Mouse (Mus musculus): ENCODE results near the gene Adk.

GRCm38 (mm10) chr14:21107551-21107950 is 55.2 kb downstream of the Adk start:
- no peak for TF ChIP-seq FOSL1 (IDR thresholded peaks at IDR 0.05; ENCODE audit: insufficient read depth, low read length, poor library complexity, severe bottlenecking)
- no peak for TF ChIP-seq CTCF (IDR thresholded peaks at IDR 0.05; ENCODE audit: control insufficient read depth, insufficient read depth, insufficient read length)
- no peak for TF ChIP-seq USF1 (IDR thresholded peaks at IDR 0.05; ENCODE audit: low read depth)
- TF ChIP-seq MYOG (IDR thresholded peaks at IDR 0.05; ENCODE audit: control insufficient read depth, extremely low read depth, insufficient read length): no peak
